Mouse (Mus musculus) liver, embryonic 13.5 days (tissue): ENCODE results near the gene Trim30d. TPM values are rescaled to one million over a fixed set of nuclear protein-coding genes. Genes with fewer than 3 reads are reported as not detected.

Experiments used
- polyA plus RNA-seq: library from polyadenylated mRNA; unstranded; fragments of >200 nt; fragmentation: Nextera tagmentation; extraction: Ambion mirVana; gene quantifications from 2 replicates; pipeline ENCODE4 v1.2.1, GENCODE M21; 2015

The Trim30d gene
- polyA plus RNA-seq, 1 experiment from 2014 or later = 0.31 TPM

Other genes starting within 250 kb of the Trim30d start
- 0.31 and 0.37 TPM in 2 replicates for gene Trim5, start 219.8 kb downstream of the Trim30d start, polyA plus RNA-seq
- 3.4 and 3.6 TPM in 2 replicates for gene Trim12a, start 192.4 kb downstream of the Trim30d start, polyA plus RNA-seq
- not detected in 2 replicates for gene Trim34b, start 178.4 kb downstream of the Trim30d start, polyA plus RNA-seq
- gene Trim12c, start 154.5 kb downstream of the Trim30d start, polyA plus RNA-seq = 1.2 TPM in 2 replicates
- gene Trim30b, start 138.0 kb downstream of the Trim30d start, polyA plus RNA-seq = 0.08 and 0.09 TPM in 2 replicates
- 0.20 and 0.38 TPM in 2 replicates for gene Trim30c, start 107.0 kb downstream of the Trim30d start, polyA plus RNA-seq
- gene Trim30a, start 42.7 kb downstream of the Trim30d start, polyA plus RNA-seq = 1.7 and 1.9 TPM in 2 replicates
- gene Olfr651, start 42.3 kb upstream of the Trim30d start, polyA plus RNA-seq = not detected in 2 replicates
- gene Olfr652, start 53.1 kb upstream of the Trim30d start, polyA plus RNA-seq = not detected in 2 replicates
- not detected in 2 replicates for gene Olfr653, start 69.5 kb upstream of the Trim30d start, polyA plus RNA-seq
- not detected in 2 replicates for gene Olfr654, start 79.2 kb upstream of the Trim30d start, polyA plus RNA-seq
- gene Olfr655, start 93.9 kb upstream of the Trim30d start, polyA plus RNA-seq = not detected in 2 replicates
- not detected in 2 replicates for gene Olfr656, start 106.1 kb upstream of the Trim30d start, polyA plus RNA-seq
- not detected in 2 replicates for gene Olfr657, start 116.9 kb upstream of the Trim30d start, polyA plus RNA-seq
- not detected in 2 replicates for gene Olfr658, start 139.5 kb upstream of the Trim30d start, polyA plus RNA-seq
- gene Olfr659, start 158.9 kb upstream of the Trim30d start, polyA plus RNA-seq = not detected in 2 replicates
- gene Olfr661, start 178.7 kb upstream of the Trim30d start, polyA plus RNA-seq = not detected in 2 replicates